Mouse (Mus musculus): ENCODE measurements around the gene Ccdc7a.
A peak's percentile ranks its signal among the peaks of the same experiment; 100 is the strongest.
"Not testable (repeated sequence)": the region's sequence is repeated elsewhere in the genome, so short reads cannot be mapped to it uniquely, and the experiment has no call there.

Gene Ccdc7a

GRCm38 (mm10) chr8:129065417-129065816 lies at the start of gene Ccdc7a:
Ccdc7a (minus strand) TSS chr8:129065517.
- DNase-seq: not testable (repeated sequence)

- DNase-seq: not testable (repeated sequence)
These were observed 1.5 kb upstream of the Ccdc7a start, which contains the start of gene Ccdc7b for GRCm38 (mm10) chr8:129066834-129067233. Ccdc7b (plus strand) TSS chr8:129067134.

GRCm38 (mm10) chr8:128991389-128991788 lies 73.9 kb downstream of the Ccdc7a start:
- DNase-seq: no peak

GRCm38 (mm10) chr8:128948941-128949340 lies 116.4 kb downstream of the Ccdc7a start:
- not testable (repeated sequence) for DNase-seq

- DNase-seq: peak; percentile 70
These were observed 124.2 kb downstream of the Ccdc7a start for GRCm38 (mm10) chr8:128941022-128941641.

GRCm38 (mm10) chr8:128933446-128933845 lies 131.9 kb downstream of the Ccdc7a start:
- no peak for DNase-seq

GRCm38 (mm10) chr8:128882719-128883118 lies 182.6 kb downstream of the Ccdc7a start:
- no peak for DNase-seq

- DNase-seq: no peak
These were observed 221.6 kb downstream of the Ccdc7a start for GRCm38 (mm10) chr8:128843749-128844148.

- DNase-seq: no peak
These were observed 252.8 kb downstream of the Ccdc7a start for GRCm38 (mm10) chr8:128812521-128812920.

GRCm38 (mm10) chr8:128798594-128798993 lies 266.7 kb downstream of the Ccdc7a start, which contains the start of gene Gm3952:
Gm3952 (minus strand) TSS chr8:128798694.
- no peak for DNase-seq

GRCm38 (mm10) chr8:128735692-128736091 lies 329.6 kb downstream of the Ccdc7a start:
- DNase-seq: no peak

- DNase-seq: no peak
These were observed 331.2 kb downstream of the Ccdc7a start for GRCm38 (mm10) chr8:128734118-128734517.

GRCm38 (mm10) chr8:128732254-128732653 lies 333.1 kb downstream of the Ccdc7a start:
- no peak for DNase-seq

GRCm38 (mm10) chr8:128727213-128727612 lies 338.1 kb downstream of the Ccdc7a start:
- no peak for DNase-seq

- DNase-seq: peak; percentile 57
These were observed 340.5 kb downstream of the Ccdc7a start for GRCm38 (mm10) chr8:128724819-128725218.

GRCm38 (mm10) chr8:128716184-128716583 lies 349.1 kb downstream of the Ccdc7a start:
- no peak for DNase-seq

GRCm38 (mm10) chr8:128709261-128709660 lies 356.1 kb downstream of the Ccdc7a start:
- peak; percentile 91 for DNase-seq

GRCm38 (mm10) chr8:128704836-128705235 lies 360.5 kb downstream of the Ccdc7a start:
- DNase-seq: no peak

GRCm38 (mm10) chr8:128704376-128704775 lies 360.9 kb downstream of the Ccdc7a start:
- no peak for DNase-seq

GRCm38 (mm10) chr8:128697945-128698344 lies 367.4 kb downstream of the Ccdc7a start:
- no peak for DNase-seq

- no peak for DNase-seq
These were observed 368.5 kb downstream of the Ccdc7a start for GRCm38 (mm10) chr8:128696701-128697397.

- DNase-seq: no peak
These were observed 375.3 kb downstream of the Ccdc7a start for GRCm38 (mm10) chr8:128690056-128690455.

- no peak for DNase-seq
These were observed 376.6 kb downstream of the Ccdc7a start for GRCm38 (mm10) chr8:128688679-128689078.

GRCm38 (mm10) chr8:128686429-128686990 lies 378.8 kb downstream of the Ccdc7a start:
- DNase-seq: no peak
